Mouse (Mus musculus): ENCODE results near the gene Hist1h2ah. TPM values are rescaled to one million over a fixed set of nuclear protein-coding genes. Genes with fewer than 3 reads are reported as not detected.

Gene Hist1h2ah
- total and polyA plus RNA-seq, 2 experiments from 2014 or later: 48.9 TPM; not detected in 1

GRCm38 (mm10) chr13:21993957-21994738 lies 41.2 kb downstream of the Hist1h2ah start:
- H3K36me3 ChIP-seq (replicated peaks; ENCODE audit: control insufficient read depth, insufficient read depth, low read length): no peaks in the 10 kb centered on the region
- no peak overlapping the region for H3K9ac ChIP-seq (replicated peaks; ENCODE audit: low read depth, low read length)
- no peak overlapping the region for H3K27ac ChIP-seq (ENCODE audit: low read depth)
- no peak overlapping the region; the same call in 1 of the 2 replicates for H3K4me3 ChIP-seq (ENCODE audit: low read depth, low read length)
- DNase-seq (ENCODE audit: low spot score) (peak; percentile 11), ATAC-seq (ENCODE audit: insufficient read depth, low read depth) (no peak)
- H3K9me3 ChIP-seq (replicated peaks; ENCODE audit: control insufficient read depth, low read length): peaks cover 13% of the 10 kb centered on the region; the same call in 1 of the 2 replicates
- no peak overlapping the region for H3K4me2 ChIP-seq (ENCODE audit: low read depth, low read length)
- no peak for TF ChIP-seq CTCF (IDR thresholded peaks at IDR 0.05; ENCODE audit: low read depth)
- no peak for TF ChIP-seq EP300 (IDR thresholded peaks at IDR 0.05; ENCODE audit: low read depth)
- H3K4me1 ChIP-seq (ENCODE audit: control insufficient read depth, insufficient read depth): 0 out of 2 replicates have a peak, but pooled peaks cover 3% of the 10 kb centered on the region
- H3K27me3 ChIP-seq (ENCODE audit: control insufficient read depth, insufficient read depth, low read length): peaks cover 61% of the 10 kb centered on the region
- 10% methylated on average over 22 of the region's 22 CpGs for WGBS

- Histone ChIP-seq H3K27me3 (ENCODE audit: control insufficient read depth, insufficient read depth, low read length) (peaks cover 53% of the 10 kb centered on the region), H3K4me2 (ENCODE audit: low read depth, low read length) (no peak overlapping the region), H3K4me1 (ENCODE audit: control insufficient read depth, insufficient read depth) (0 out of 2 replicates have a peak, but pooled peaks cover 3% of the 10 kb centered on the region), H3K9ac (replicated peaks; ENCODE audit: low read depth, low read length) (no peak overlapping the region), H3K36me3 (replicated peaks; ENCODE audit: control insufficient read depth, insufficient read depth, low read length) (no peaks in the 10 kb centered on the region), H3K4me3 (ENCODE audit: low read depth, low read length) (no peak overlapping the region), H3K9me3 (replicated peaks; ENCODE audit: control insufficient read depth, low read length) (peaks cover 13% of the 10 kb centered on the region; the same call in 1 of the 2 replicates), H3K27ac (ENCODE audit: low read depth) (no peak overlapping the region)
- WGBS: 71% methylated on average over 5 of the region's 5 CpGs
- TF ChIP-seq EP300 (IDR thresholded peaks at IDR 0.05; ENCODE audit: low read depth): no peak
- TF ChIP-seq CTCF (IDR thresholded peaks at IDR 0.05; ENCODE audit: low read depth): no peak
- ATAC-seq (ENCODE audit: insufficient read depth, low read depth): no peak
- DNase-seq (ENCODE audit: low spot score): no peak
Measured at GRCm38 (mm10) chr13:21992550-21992949, 42.8 kb downstream of the Hist1h2ah start.

Small RNA genes within 50 kb of the gene (microRNA-seq; reads per million reads assigned to microRNA genes)
- not detected for gene Gm26300
- gene Gm44390: not detected
- not detected for gene Gm44486

Other genes starting within 250 kb of the Hist1h2ah start
- 677 and 1,354 TPM in 2 replicates for gene Hist1h2an, start 248.3 kb downstream of the Hist1h2ah start, total RNA-seq (2014; rRNA removed; ENCODE audit: low replicate concordance)
- 1.8 and 3.3 TPM in 2 replicates for gene Hist1h2an, start 248.3 kb downstream of the Hist1h2ah start, polyA plus RNA-seq (2015; fragmentation: Nextera tagmentation; extraction: Ambion mirVana)
- 250 and 332 TPM in 2 replicates for gene Hist1h2bp, start 248.1 kb downstream of the Hist1h2ah start, total RNA-seq (2014; rRNA removed; ENCODE audit: low replicate concordance)
- 0.34 and 0.55 TPM in 2 replicates for gene Hist1h2bp, start 248.1 kb downstream of the Hist1h2ah start, polyA plus RNA-seq (2015; fragmentation: Nextera tagmentation; extraction: Ambion mirVana)
- 1,204 and 1,722 TPM in 2 replicates for gene Hist1h2bq, start 225.4 kb downstream of the Hist1h2ah start, total RNA-seq (2014; rRNA removed; ENCODE audit: low replicate concordance)
- 5.6 and 6.3 TPM in 2 replicates for gene Hist1h2bq, start 225.4 kb downstream of the Hist1h2ah start, polyA plus RNA-seq (2015; fragmentation: Nextera tagmentation; extraction: Ambion mirVana)
- not detected in 2 replicates for gene Hist1h2ao, start 225.1 kb downstream of the Hist1h2ah start, total RNA-seq (2014; rRNA removed; ENCODE audit: low replicate concordance)
- not detected in 2 replicates for gene Hist1h2ao, start 225.1 kb downstream of the Hist1h2ah start, polyA plus RNA-seq (2015; fragmentation: Nextera tagmentation; extraction: Ambion mirVana)
- gene Hist1h4m, start 223.8 kb downstream of the Hist1h2ah start, total RNA-seq (2014; rRNA removed; ENCODE audit: low replicate concordance): 1.1 and 2.7 TPM in 2 replicates
- not detected in 2 replicates for gene Hist1h4m, start 223.8 kb downstream of the Hist1h2ah start, polyA plus RNA-seq (2015; fragmentation: Nextera tagmentation; extraction: Ambion mirVana)
- 3,661 and 3,822 TPM in 2 replicates for gene Hist1h4n, start 203.4 kb downstream of the Hist1h2ah start, total RNA-seq (2014; rRNA removed; ENCODE audit: low replicate concordance)
- gene Hist1h4n, start 203.4 kb downstream of the Hist1h2ah start, polyA plus RNA-seq (2015; fragmentation: Nextera tagmentation; extraction: Ambion mirVana): 2.0 and 2.4 TPM in 2 replicates
- gene Hist1h2ap, start 202.1 kb downstream of the Hist1h2ah start, total RNA-seq (2014; rRNA removed; ENCODE audit: low replicate concordance): 1,615 and 1,927 TPM in 2 replicates
- gene Hist1h2ap, start 202.1 kb downstream of the Hist1h2ah start, polyA plus RNA-seq (2015; fragmentation: Nextera tagmentation; extraction: Ambion mirVana): 664 and 726 TPM in 2 replicates
- gene Hist1h2br, start 201.8 kb downstream of the Hist1h2ah start, total RNA-seq (2014; rRNA removed; ENCODE audit: low replicate concordance): 929 and 1,160 TPM in 2 replicates
- gene Hist1h2br, start 201.8 kb downstream of the Hist1h2ah start, polyA plus RNA-seq (2015; fragmentation: Nextera tagmentation; extraction: Ambion mirVana): 5.2 and 6.5 TPM in 2 replicates
- 1.1 and 1.7 TPM in 2 replicates for gene Zfp184, start 90.5 kb downstream of the Hist1h2ah start, total RNA-seq (2014; rRNA removed; ENCODE audit: low replicate concordance)
- 2.1 and 2.6 TPM in 2 replicates for gene Zfp184, start 90.5 kb downstream of the Hist1h2ah start, polyA plus RNA-seq (2015; fragmentation: Nextera tagmentation; extraction: Ambion mirVana)
- not detected in 2 replicates for gene Pom121l2, start 54.4 kb downstream of the Hist1h2ah start, total RNA-seq (2014; rRNA removed; ENCODE audit: low replicate concordance)
- not detected in 2 replicates for gene Pom121l2, start 54.4 kb downstream of the Hist1h2ah start, polyA plus RNA-seq (2015; fragmentation: Nextera tagmentation; extraction: Ambion mirVana)
- gene Prss16, start 25.8 kb downstream of the Hist1h2ah start, total RNA-seq (2014; rRNA removed; ENCODE audit: low replicate concordance): 14.0 TPM in 1 of 2 replicates, not detected in the other
- 0.05 and 0.14 TPM in 2 replicates for gene Prss16, start 25.8 kb downstream of the Hist1h2ah start, polyA plus RNA-seq (2015; fragmentation: Nextera tagmentation; extraction: Ambion mirVana)
- gene Hist1h2bk, start 302 bp upstream of the Hist1h2ah start, total RNA-seq (2014; rRNA removed; ENCODE audit: low replicate concordance): 563 and 573 TPM in 2 replicates
- 0.34 TPM in 1 of 2 replicates, not detected in the other for gene Hist1h2bk, start 302 bp upstream of the Hist1h2ah start, polyA plus RNA-seq (2015; fragmentation: Nextera tagmentation; extraction: Ambion mirVana)
- 29.3 and 34.1 TPM in 2 replicates for gene Hist1h4i, start 5.8 kb upstream of the Hist1h2ah start, total RNA-seq (2014; rRNA removed; ENCODE audit: low replicate concordance)
- 4.0 and 4.2 TPM in 2 replicates for gene Hist1h4i, start 5.8 kb upstream of the Hist1h2ah start, polyA plus RNA-seq (2015; fragmentation: Nextera tagmentation; extraction: Ambion mirVana)
- 658 and 1,026 TPM in 2 replicates for gene Hist1h2ag, start 7.4 kb upstream of the Hist1h2ah start, total RNA-seq (2014; rRNA removed; ENCODE audit: low replicate concordance)
- 7.6 and 7.9 TPM in 2 replicates for gene Hist1h2ag, start 7.4 kb upstream of the Hist1h2ah start, polyA plus RNA-seq (2015; fragmentation: Nextera tagmentation; extraction: Ambion mirVana)
- gene Hist1h2bj, start 7.6 kb upstream of the Hist1h2ah start, total RNA-seq (2014; rRNA removed; ENCODE audit: low replicate concordance): 1,225 and 1,316 TPM in 2 replicates
- gene Hist1h2bj, start 7.6 kb upstream of the Hist1h2ah start, polyA plus RNA-seq (2015; fragmentation: Nextera tagmentation; extraction: Ambion mirVana): 1.7 and 3.1 TPM in 2 replicates
- gene Vmn1r188, start 48.9 kb upstream of the Hist1h2ah start, total RNA-seq (2014; rRNA removed; ENCODE audit: low replicate concordance): not detected in 2 replicates
- gene Vmn1r188, start 48.9 kb upstream of the Hist1h2ah start, polyA plus RNA-seq (2015; fragmentation: Nextera tagmentation; extraction: Ambion mirVana): not detected in 2 replicates
- gene Vmn1r189, start 70.3 kb upstream of the Hist1h2ah start, total RNA-seq (2014; rRNA removed; ENCODE audit: low replicate concordance): not detected in 2 replicates
- gene Vmn1r189, start 70.3 kb upstream of the Hist1h2ah start, polyA plus RNA-seq (2015; fragmentation: Nextera tagmentation; extraction: Ambion mirVana): not detected in 2 replicates
- gene Vmn1r191, start 148.4 kb upstream of the Hist1h2ah start, total RNA-seq (2014; rRNA removed; ENCODE audit: low replicate concordance): not detected in 2 replicates
- not detected in 2 replicates for gene Vmn1r191, start 148.4 kb upstream of the Hist1h2ah start, polyA plus RNA-seq (2015; fragmentation: Nextera tagmentation; extraction: Ambion mirVana)
- not detected in 2 replicates for gene Vmn1r192, start 155.6 kb upstream of the Hist1h2ah start, total RNA-seq (2014; rRNA removed; ENCODE audit: low replicate concordance)
- not detected in 2 replicates for gene Vmn1r192, start 155.6 kb upstream of the Hist1h2ah start, polyA plus RNA-seq (2015; fragmentation: Nextera tagmentation; extraction: Ambion mirVana)
- gene Vmn1r193, start 187.6 kb upstream of the Hist1h2ah start, total RNA-seq (2014; rRNA removed; ENCODE audit: low replicate concordance): not detected in 2 replicates
- gene Vmn1r193, start 187.6 kb upstream of the Hist1h2ah start, polyA plus RNA-seq (2015; fragmentation: Nextera tagmentation; extraction: Ambion mirVana): not detected in 2 replicates
- not detected in 2 replicates for gene Vmn1r194, start 208.6 kb upstream of the Hist1h2ah start, total RNA-seq (2014; rRNA removed; ENCODE audit: low replicate concordance)
- gene Vmn1r194, start 208.6 kb upstream of the Hist1h2ah start, polyA plus RNA-seq (2015; fragmentation: Nextera tagmentation; extraction: Ambion mirVana): not detected in 2 replicates
- gene Vmn1r195, start 235.0 kb upstream of the Hist1h2ah start, total RNA-seq (2014; rRNA removed; ENCODE audit: low replicate concordance): not detected in 2 replicates
- not detected in 2 replicates for gene Vmn1r195, start 235.0 kb upstream of the Hist1h2ah start, polyA plus RNA-seq (2015; fragmentation: Nextera tagmentation; extraction: Ambion mirVana)

All from heart, postnatal 0 days (tissue).